Mouse (Mus musculus) liver, embryonic 15.5 days (tissue): ENCODE measurements around the gene Nup35. TPM values are rescaled to one million over a fixed set of nuclear protein-coding genes. Genes with fewer than 3 reads are reported as not detected.

Experiments used
- ATAC-seq: fragments of 200-750 bp; cut with Nextera tagmentation; 2 replicates; pipeline ENCODE4 v1.8.0; 2017; ENCODE audit warnings: moderate number of reproducible peaks, mild to moderate bottlenecking, moderate library complexity; ENCODE audit not compliant: insufficient read depth
- H3K27ac ChIP-seq: fragments of 300-500 bp; sonication (generic); replicated peaks from 2 replicates; pipeline ENCODE4 v1.5.1; 2015; ENCODE audit warnings: mild to moderate bottlenecking, inconsistent platforms
- H3K27me3 ChIP-seq: fragments of 300-500 bp; sonication (generic); 2 replicates; pipeline ENCODE4 v1.6.1; 2015; ENCODE audit warnings: mild to moderate bottlenecking, inconsistent platforms
- H3K36me3 ChIP-seq: fragments of 300-500 bp; sonication (generic); replicated peaks from 2 replicates; pipeline ENCODE4 v1.6.1; 2015; ENCODE audit warnings: moderate library complexity, mild to moderate bottlenecking, inconsistent platforms
- H3K4me1 ChIP-seq: fragments of 300-500 bp; sonication (generic); replicated peaks from 2 replicates; pipeline ENCODE4 v1.6.1; 2015; ENCODE audit warnings: inconsistent platforms
- H3K4me2 ChIP-seq: fragments of 300-500 bp; sonication (generic); 2 replicates; pipeline ENCODE4 v1.6.1; 2015; ENCODE audit warnings: moderate library complexity, mild to moderate bottlenecking, inconsistent platforms
- H3K4me3 ChIP-seq: fragments of 300-500 bp; sonication (generic); replicated peaks from 2 replicates; pipeline ENCODE4 v1.5.1; 2015; ENCODE audit warnings: mild to moderate bottlenecking, inconsistent platforms
- H3K9ac ChIP-seq: fragments of 300-500 bp; sonication (generic); 2 replicates; pipeline ENCODE4 v1.6.1; 2015; ENCODE audit warnings: moderate library complexity, mild to moderate bottlenecking, inconsistent platforms
- H3K9me3 ChIP-seq: fragments of 300-500 bp; sonication (generic); replicated peaks from 2 replicates; pipeline ENCODE4 v1.6.1; 2016; ENCODE audit warnings: inconsistent platforms
- WGBS: fragments of 180-500 bp; shearing (Covaris S2); methylation state at CpG from one replicate; pipeline ENCODE4 v1.1.7; 2015; ENCODE audit warnings: mixed read lengths; ENCODE audit not compliant: insufficient replicate concordance; 5-methylcytosine and 5-hydroxymethylcytosine counted together
- polyA plus RNA-seq: library from polyadenylated mRNA; unstranded; fragments of >200 nt; fragmentation: Nextera tagmentation; extraction: Ambion mirVana; gene quantifications from 2 replicates; pipeline ENCODE4 v1.2.1, GENCODE M21; 2015

Nup35 gene
- polyA plus RNA-seq, 1 experiment from 2014 or later: 27.9 TPM

DNA sequence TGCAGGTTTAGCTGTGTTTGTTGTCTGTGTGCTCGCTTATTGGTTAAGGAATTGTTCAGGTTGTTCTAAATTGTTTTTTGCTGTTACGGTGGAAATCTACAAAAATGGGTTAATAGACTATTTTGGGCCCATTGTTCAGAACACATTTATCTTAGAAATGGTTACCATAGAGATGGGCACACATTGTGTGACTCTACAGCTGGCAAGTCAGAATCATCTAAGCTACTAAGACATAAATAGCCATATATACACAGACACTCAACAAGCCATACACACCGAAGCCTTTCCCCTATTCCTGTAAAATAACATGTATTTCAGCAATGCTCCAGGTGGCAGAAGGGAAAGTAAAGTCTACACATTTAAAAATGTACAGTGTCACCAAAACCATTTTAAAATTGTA, 17.2 kb upstream of the Nup35 start:
- Histone ChIP-seq H3K27me3 (no peaks in the 10 kb centered on the region), H3K9ac (no peak overlapping the region), H3K27ac (no peak overlapping the region), H3K4me3 (no peak overlapping the region), H3K4me1 (no peaks in the 10 kb centered on the region), H3K4me2 (no peak overlapping the region), H3K9me3 (no peaks in the 10 kb centered on the region), H3K36me3 (no peaks in the 10 kb centered on the region)
- ATAC-seq: no peak
- WGBS: 64% methylated on average over 3 of the region's 3 CpGs

DNA sequence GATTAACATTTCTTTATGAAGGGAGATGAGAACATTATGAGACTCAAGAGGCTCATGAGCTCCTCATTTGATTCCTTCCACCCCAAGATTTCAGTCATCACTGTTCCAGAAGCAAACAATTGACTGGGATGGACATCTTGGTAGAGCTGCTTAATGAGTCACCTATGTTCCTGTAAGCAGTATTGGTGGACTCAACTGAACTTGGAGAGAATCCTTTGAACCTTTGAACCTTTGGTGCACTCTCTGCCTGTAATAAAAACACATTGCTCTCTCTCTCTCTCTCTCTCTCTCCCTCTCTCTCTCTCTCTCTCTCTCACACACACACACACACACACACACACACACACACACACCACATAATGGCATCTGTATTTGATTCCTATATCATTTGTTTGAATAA, 16.4 kb upstream of the Nup35 start:
- no peak for ATAC-seq
- Histone ChIP-seq H3K9ac (no peak overlapping the region), H3K4me1 (no peaks in the 10 kb centered on the region), H3K4me3 (no peak overlapping the region), H3K36me3 (no peaks in the 10 kb centered on the region), H3K27ac (no peak overlapping the region), H3K9me3 (no peaks in the 10 kb centered on the region), H3K27me3 (no peaks in the 10 kb centered on the region), H3K4me2 (no peak overlapping the region)

DNA sequence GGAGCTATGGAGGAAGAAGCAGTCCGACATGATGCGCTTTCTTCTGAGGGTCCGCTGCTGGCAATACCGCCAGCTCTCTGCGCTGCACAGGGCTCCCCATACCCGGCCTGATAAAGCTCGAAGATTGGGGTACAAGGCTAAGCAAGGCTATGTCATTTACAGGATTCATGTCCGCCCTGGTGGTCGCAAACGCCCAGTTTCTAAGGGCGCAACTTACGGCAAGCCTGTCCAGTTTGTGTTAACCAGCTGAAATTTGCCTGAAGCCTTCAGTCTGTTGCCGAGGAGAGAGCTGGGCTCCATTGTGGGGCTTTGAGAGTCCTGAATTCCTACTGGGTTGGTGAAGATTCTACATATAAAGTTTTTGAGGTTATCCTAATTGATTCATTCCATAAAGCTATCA, 14.3 kb upstream of the Nup35 start:
- no peaks in the 10 kb centered on the region for H3K36me3 ChIP-seq
- H3K9ac ChIP-seq: no peak overlapping the region
- no peaks in the 10 kb centered on the region for H3K27me3 ChIP-seq
- H3K27ac ChIP-seq: no peak overlapping the region
- 78% methylated on average over 13 of the region's 13 CpGs for WGBS
- H3K4me3 ChIP-seq: no peak overlapping the region
- no peaks in the 10 kb centered on the region for H3K4me1 ChIP-seq
- no peak overlapping the region for H3K4me2 ChIP-seq
- no peak for ATAC-seq
- no peaks in the 10 kb centered on the region for H3K9me3 ChIP-seq

DNA sequence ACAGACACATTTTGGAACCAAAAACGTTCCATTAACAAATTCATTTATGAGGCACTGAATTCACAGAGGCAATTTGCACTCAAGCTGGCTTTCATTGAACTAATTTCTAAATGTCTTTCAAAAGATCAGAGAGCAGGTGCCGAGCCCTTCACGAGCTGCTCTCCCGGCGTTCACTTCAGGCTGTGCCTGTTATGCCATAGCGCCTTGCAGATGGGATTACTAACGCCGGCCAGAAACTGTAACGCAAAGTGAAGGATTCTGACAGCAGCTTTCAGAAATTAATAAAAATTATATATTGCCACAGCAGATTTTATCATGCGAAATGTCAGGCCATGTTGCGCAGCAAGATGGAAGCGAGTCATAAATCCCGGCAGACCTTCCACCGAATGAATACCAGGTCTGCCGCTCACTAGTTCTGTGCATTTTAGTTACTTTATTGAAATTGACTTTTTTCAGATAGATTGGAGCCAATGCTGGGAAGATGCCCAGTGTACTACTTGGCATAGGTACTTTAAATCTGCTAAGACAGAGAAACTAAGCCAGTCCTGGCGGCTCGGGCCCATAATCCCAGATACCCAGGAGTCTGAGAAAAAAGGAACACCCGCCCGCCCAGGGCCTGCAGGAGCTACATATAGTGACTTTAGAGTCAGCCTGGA, 13.1 kb upstream of the Nup35 start:
- Histone ChIP-seq H3K9ac (no peak overlapping the region), H3K4me1 (no peaks in the 10 kb centered on the region), H3K36me3 (no peaks in the 10 kb centered on the region), H3K27ac (no peak overlapping the region), H3K27me3 (no peaks in the 10 kb centered on the region), H3K4me3 (no peak overlapping the region), H3K9me3 (no peaks in the 10 kb centered on the region), H3K4me2 (no peak overlapping the region)
- WGBS: 85% methylated on average over 19 of the region's 19 CpGs
- no peak for ATAC-seq

DNA sequence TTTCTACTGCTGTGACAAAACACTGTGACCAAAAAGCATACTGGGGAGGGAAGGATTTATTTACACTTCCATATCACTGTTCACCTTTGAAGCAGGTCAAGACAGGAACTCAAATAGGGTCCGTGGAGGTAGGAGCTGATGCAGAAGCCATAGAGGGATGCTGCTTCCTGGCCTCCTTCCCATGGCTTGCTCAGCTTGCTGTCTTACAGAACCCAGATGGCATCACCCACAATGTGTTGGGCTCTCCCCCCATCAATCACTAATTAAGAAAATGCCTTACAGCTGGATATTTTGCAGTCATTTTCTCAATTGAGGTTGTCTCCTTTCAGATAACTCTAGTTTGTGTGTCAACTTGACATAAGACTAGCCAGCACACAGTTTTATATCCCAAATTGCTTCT, 4.8 kb upstream of the Nup35 start:
- no peak for ATAC-seq
- Histone ChIP-seq H3K4me1 (0 out of 2 replicates have a peak, but pooled peaks cover 4% of the 10 kb centered on the region), H3K4me3 (no peak overlapping the region), H3K27me3 (no peaks in the 10 kb centered on the region), H3K4me2 (no peak overlapping the region), H3K27ac (no peak overlapping the region), H3K9me3 (no peaks in the 10 kb centered on the region), H3K36me3 (no peaks in the 10 kb centered on the region), H3K9ac (no peak overlapping the region)
- 53% methylated on average over 1 of the region's 1 CpGs for WGBS

DNA sequence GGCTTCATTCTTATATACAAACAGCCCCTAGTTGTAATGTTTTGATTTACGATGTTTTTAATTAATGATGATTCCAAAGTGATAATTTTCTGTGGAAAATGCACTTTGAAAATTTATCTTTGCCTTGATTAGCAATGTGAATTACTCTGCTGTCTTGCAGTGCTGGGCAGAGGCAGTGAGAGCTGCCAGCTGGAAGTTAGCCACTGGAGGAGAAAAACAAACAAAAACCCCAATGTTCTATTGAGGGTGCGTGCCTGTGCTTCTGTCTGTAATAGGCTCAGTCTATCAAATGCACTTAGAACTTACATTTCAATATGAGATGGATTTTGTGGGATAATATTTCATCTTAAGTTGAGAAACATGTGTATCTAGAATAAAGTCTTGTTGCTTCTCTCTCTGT, 4.2 kb upstream of the Nup35 start:
- ATAC-seq: no peak
- Histone ChIP-seq H3K27ac (no peak overlapping the region), H3K4me2 (no peak overlapping the region), H3K9me3 (no peaks in the 10 kb centered on the region), H3K4me3 (no peak overlapping the region), H3K4me1 (peaks cover 8% of the 10 kb centered on the region; the same call in 1 of the 2 replicates), H3K9ac (no peak overlapping the region), H3K36me3 (no peaks in the 10 kb centered on the region), H3K27me3 (no peaks in the 10 kb centered on the region)
- WGBS: 56% methylated on average over 2 of the region's 2 CpGs

DNA sequence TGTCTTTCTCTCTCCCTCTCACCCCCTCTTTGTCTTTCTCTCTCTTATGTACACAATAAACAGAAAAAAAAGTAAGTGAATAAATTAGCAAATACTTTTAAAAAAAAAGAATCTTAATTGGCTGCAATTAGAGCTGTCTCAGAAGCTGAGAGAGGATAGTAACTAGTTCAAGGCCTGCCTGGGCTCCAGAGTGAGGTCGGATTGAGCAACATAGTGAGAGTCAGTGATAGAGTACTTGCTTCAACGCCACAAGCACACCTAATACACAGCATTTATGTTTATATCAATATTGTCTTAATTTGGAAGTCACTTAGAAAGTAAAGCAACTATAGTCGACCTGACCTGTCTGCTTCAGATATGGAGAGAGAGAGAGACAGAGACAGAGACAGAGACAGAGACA, 2.0 kb downstream of the Nup35 start:
- H3K4me1 ChIP-seq: peaks cover 11% of the 10 kb centered on the region; the same call in 1 of the 2 replicates
- ATAC-seq: no peak
- H3K4me2 ChIP-seq: no peak overlapping the region
- WGBS: 70% methylated on average over 3 of the region's 3 CpGs
- H3K9me3 ChIP-seq: no peaks in the 10 kb centered on the region
- H3K27me3 ChIP-seq: no peaks in the 10 kb centered on the region
- no peak overlapping the region for H3K4me3 ChIP-seq
- H3K27ac ChIP-seq: no peak overlapping the region
- H3K9ac ChIP-seq: no peak overlapping the region
- H3K36me3 ChIP-seq: no peaks in the 10 kb centered on the region

DNA sequence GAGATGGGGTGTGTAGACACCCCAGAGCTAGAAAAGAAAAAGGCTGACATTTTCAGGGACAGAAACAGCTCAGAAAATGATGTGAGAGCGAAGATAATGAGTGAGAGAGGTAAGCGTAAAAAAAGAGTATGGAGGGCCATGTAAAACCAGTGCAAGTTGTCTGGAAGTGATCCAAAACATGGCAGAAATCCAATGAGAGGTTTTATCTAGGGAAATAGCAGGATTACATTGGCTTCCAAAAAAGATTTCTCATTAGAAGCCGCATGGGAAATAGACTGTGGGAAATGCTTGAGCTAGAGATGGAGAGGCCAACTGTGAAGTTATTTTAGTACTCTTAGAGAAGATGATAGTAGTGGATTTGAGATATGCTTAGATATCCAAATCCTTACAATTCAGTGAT, 4.9 kb downstream of the Nup35 start:
- Histone ChIP-seq H3K4me3 (no peak overlapping the region), H3K9ac (no peak overlapping the region), H3K36me3 (peaks cover 8% of the 10 kb centered on the region; the same call in 1 of the 2 replicates), H3K4me2 (no peak overlapping the region), H3K4me1 (peaks cover 8% of the 10 kb centered on the region; the same call in 1 of the 2 replicates), H3K9me3 (no peaks in the 10 kb centered on the region), H3K27me3 (no peaks in the 10 kb centered on the region), H3K27ac (no peak overlapping the region)
- 77% methylated on average over 3 of the region's 3 CpGs for WGBS
- no peak for ATAC-seq

DNA sequence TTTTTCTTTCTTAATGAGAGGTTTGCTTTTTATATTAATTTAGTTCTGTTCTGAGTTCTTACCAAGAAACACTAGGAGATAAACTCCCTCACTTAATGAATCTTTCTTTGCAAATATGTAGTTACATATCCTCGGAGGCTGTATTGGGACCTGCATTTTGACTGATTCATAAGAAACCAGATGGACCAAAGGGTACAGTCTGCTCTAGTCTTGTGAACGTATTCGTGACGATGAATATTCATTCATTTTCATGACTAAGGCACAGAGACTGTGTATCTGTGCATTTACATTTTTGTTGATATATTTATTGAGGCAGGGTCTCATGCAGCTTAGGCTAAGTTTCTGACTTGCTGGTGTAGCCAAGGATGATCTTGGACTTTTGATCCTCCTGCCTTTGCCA, 7.5 kb downstream of the Nup35 start:
- H3K4me3 ChIP-seq: no peak overlapping the region
- no peak overlapping the region for H3K27ac ChIP-seq
- no peak overlapping the region for H3K4me2 ChIP-seq
- no peaks in the 10 kb centered on the region for H3K9me3 ChIP-seq
- H3K4me1 ChIP-seq: no peaks in the 10 kb centered on the region
- H3K27me3 ChIP-seq: no peaks in the 10 kb centered on the region
- H3K9ac ChIP-seq: no peak overlapping the region
- 77% methylated on average over 4 of the region's 4 CpGs for WGBS
- no peak for ATAC-seq
- H3K36me3 ChIP-seq: peaks cover 9% of the 10 kb centered on the region; the same call in 1 of the 2 replicates

DNA sequence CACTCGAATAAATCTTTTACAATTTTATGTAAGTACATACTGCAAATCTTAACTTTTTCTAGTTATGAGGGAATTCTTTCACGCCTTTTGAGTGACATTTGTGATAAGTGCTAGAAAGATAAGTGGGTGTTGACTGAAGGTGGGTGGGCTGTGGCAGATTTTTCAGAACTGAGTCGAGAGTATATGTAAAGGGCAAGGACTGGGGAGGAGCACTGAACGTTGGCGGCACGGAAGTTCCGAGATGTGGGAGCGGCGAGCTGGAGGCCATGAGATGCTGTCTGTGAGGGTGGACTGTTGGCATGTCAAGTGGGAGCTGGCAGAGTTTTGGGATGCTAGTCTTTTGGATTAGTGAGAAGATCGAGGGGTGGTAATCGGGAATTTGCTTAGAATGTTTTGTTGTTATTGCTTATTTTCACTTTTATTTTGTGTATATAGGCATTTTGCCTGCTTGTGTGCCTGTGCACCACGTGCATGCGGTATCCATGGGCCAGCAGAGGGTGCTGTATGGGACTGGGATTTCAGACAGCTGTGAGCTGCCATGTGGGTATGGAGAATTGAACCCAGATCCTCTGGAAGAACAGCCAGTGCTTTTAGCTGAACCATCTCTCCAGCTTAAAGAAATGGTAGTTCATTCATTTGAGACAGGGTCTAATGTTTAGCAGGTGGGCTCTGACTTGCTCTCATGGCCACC, 15.4 kb downstream of the Nup35 start:
- no peak for ATAC-seq
- Histone ChIP-seq H3K4me1 (no peaks in the 10 kb centered on the region), H3K9me3 (no peaks in the 10 kb centered on the region), H3K4me2 (no peak overlapping the region), H3K27me3 (no peaks in the 10 kb centered on the region), H3K9ac (no peak overlapping the region), H3K36me3 (no peaks in the 10 kb centered on the region), H3K27ac (no peak overlapping the region), H3K4me3 (no peak overlapping the region)
- 77% methylated on average over 13 of the region's 13 CpGs for WGBS

DNA sequence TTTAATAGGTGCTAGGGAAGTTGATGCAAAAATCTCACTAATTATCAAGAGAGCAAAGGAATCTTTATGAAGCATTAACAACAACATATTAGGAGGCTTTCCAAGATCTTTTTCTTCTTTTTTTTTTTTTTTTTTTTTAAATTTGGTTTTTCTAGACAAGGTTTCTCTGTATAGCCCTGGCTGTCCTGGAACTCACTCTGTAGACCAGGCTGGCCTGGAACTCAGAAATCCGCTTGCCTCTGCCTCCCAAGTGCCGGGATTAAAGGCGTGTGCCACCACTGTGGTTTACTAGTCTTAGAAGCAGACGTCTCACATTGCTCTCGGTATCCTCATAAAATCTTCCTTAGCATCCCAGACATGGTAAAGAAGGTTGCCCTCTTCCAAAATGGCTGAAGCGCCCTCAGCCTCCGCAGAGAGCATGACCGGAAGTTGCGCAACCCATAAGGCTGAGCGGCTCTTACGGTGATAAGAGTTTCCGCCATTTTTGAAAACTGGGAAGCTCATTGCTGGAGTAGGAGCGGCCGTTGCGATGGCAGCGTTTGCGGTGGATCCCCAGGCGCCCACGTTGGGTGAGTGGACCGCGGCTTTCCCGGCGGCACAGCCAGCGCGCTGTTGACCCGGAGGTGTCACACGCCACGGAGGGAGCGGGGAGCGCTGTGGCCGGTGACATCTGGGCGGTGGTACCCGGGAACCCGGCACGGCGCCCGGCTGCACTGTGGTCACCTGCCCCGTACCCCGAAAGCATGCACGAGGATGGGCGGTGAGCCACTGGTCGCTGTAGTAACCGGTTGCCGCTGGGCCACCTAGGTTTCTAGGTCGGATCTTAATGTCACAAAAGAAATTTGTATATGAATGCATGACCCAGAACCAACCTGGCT, 21.6 kb downstream of the Nup35 start:
- H3K4me3 ChIP-seq: peak overlapping the region; percentile 96
- H3K9ac ChIP-seq: peak overlapping the region; percentile 81
- peak overlapping the region; percentile 70 for H3K4me2 ChIP-seq
- under 1% methylated on average over 45 of the region's 45 CpGs for WGBS
- H3K9me3 ChIP-seq: no peaks in the 10 kb centered on the region
- peaks cover 9% of the 10 kb centered on the region for H3K4me1 ChIP-seq
- peak overlapping the region; percentile 84 for H3K27ac ChIP-seq
- H3K27me3 ChIP-seq: no peaks in the 10 kb centered on the region
- ATAC-seq: peak; percentile 94
- H3K36me3 ChIP-seq: peaks cover 12% of the 10 kb centered on the region
